ENCODE assay signal across 8 mouse cellular contexts in genomic region chr3:94886316-94887224, GRCm38 (mm10). TPM values are rescaled to one million over a fixed set of nuclear protein-coding genes. Genes with fewer than 3 reads are reported as not detected.
A peak's percentile ranks its signal among the peaks of the same experiment; 100 is the strongest.
DNase-seq lines count a peak whose midpoint lies in the region; ATAC-seq and TF ChIP-seq lines count a peak whose summit lies in the region.

TSS of gene Psmb4 (minus strand) at chr3:94886961.

- peak within 1 kb of the TSS; percentile 81 for H3K4me3 ChIP-seq in cortical plate, adult 2 months (ENCODE audit: insufficient read depth, low read length)

- DNase-seq in adipocyte (ENCODE audit: low spot score) = peak; percentile 96
- DNase-seq in gastrocnemius, postnatal 10 days = peak; percentile 80
- DNase-seq in induced T-regulatory cell, adult 2 months (ENCODE audit: low read depth) = peak; percentile 95
- DNase-seq in left cerebral cortex, adult 9 months (ENCODE audit: low spot score in 2 of 2) = peak; percentile 65 to 88
- DNase-seq in right cerebral cortex, postnatal 14 days = peak; percentile 75
- peak; percentile 86 for DNase-seq in yolk sac, embryonic 10.5 days (ENCODE audit: low spot score)

- TF ChIP-seq CTCF in cortical plate, adult 2 months (IDR thresholded peaks at IDR 0.05; ENCODE audit: extremely low read depth, insufficient read depth, low read length) = no peak

- H3K4me1 ChIP-seq in cortical plate, adult 2 months (ENCODE audit: control insufficient read depth, insufficient read depth, low read length) = peaks cover 9% of the 10 kb centered on the region

- peak; percentile 92 for ATAC-seq in megakaryocyte progenitor cell, adult 5-6 weeks (replicated peaks; ENCODE audit: poor library complexity)

- H3K27ac ChIP-seq in cortical plate, adult 2 months (ENCODE audit: insufficient read depth, low read length) = no peak within 1 kb of the TSS; the same call in 1 of the 2 replicates

- TF ChIP-seq POLR2A in cortical plate, adult 2 months (IDR thresholded peaks at IDR 0.05; ENCODE audit: extremely low read depth, insufficient read depth, low read length) = peak; percentile 96

RNA-seq across cellular contexts. Expression of gene Psmb4, which starts in this region (rescaled TPM):
- 257 TPM in 2 replicates for polyA plus RNA-seq in cortical plate, adult 2 months (2012; rRNA removed)
- total RNA-seq in gastrocnemius, postnatal 10 days (2021) = 100 to 1,000 TPM; 240 to 255 TPM
- total RNA-seq in megakaryocyte progenitor cell, adult 5-6 weeks (2015) = 341 and 364 TPM in 2 replicates
- total RNA-seq in megakaryocyte progenitor cell, adult 5-6 weeks (2017) = 196 and 240 TPM in 2 replicates
